Mouse (Mus musculus) brain, adult 2 months (tissue): ENCODE data around the gene Cap1.

Experiments
- DNase-seq: peaks from one replicate; pipeline ENCODE4 v3.0.0; 2011; ENCODE audit warnings: low read depth, low spot score

Cap1 gene

GRCm38 (mm10) chr4:122885768-122886578, at the start of gene Cap1:
Gene Cap1 (minus strand): TSS chr4:122886056.
- peak; percentile 99 for DNase-seq

- no peak for DNase-seq
Observed at GRCm38 (mm10) chr4:122933857-122934256, 48.0 kb upstream of the Cap1 start.

GRCm38 (mm10) chr4:122933051-122933591, 47.3 kb upstream of the Cap1 start:
- no peak for DNase-seq

GRCm38 (mm10) chr4:122932239-122932978, 46.6 kb upstream of the Cap1 start:
- no peak for DNase-seq

GRCm38 (mm10) chr4:122930939-122931590, 45.2 kb upstream of the Cap1 start:
- DNase-seq: no peak

- DNase-seq: no peak
Observed at GRCm38 (mm10) chr4:122923392-122924344, 37.8 kb upstream of the Cap1 start.

- peak; percentile 23 for DNase-seq
Observed at GRCm38 (mm10) chr4:122922841-122923240, 37.0 kb upstream of the Cap1 start.

GRCm38 (mm10) chr4:122915985-122916384, 30.1 kb upstream of the Cap1 start:
- peak; percentile 14 for DNase-seq

GRCm38 (mm10) chr4:122914186-122914585, 28.3 kb upstream of the Cap1 start:
- DNase-seq: peak; percentile 22

GRCm38 (mm10) chr4:122912613-122913012, 26.8 kb upstream of the Cap1 start:
- no peak for DNase-seq

GRCm38 (mm10) chr4:122910577-122910976, 24.7 kb upstream of the Cap1 start:
- peak; percentile 39 for DNase-seq

GRCm38 (mm10) chr4:122909572-122910189, 23.8 kb upstream of the Cap1 start:
- DNase-seq: peak; percentile 77

- no peak for DNase-seq
Observed at GRCm38 (mm10) chr4:122905359-122905758, 19.5 kb upstream of the Cap1 start.

GRCm38 (mm10) chr4:122903709-122904108, 17.9 kb upstream of the Cap1 start:
- no peak for DNase-seq

GRCm38 (mm10) chr4:122902156-122902555, 16.3 kb upstream of the Cap1 start:
- DNase-seq: no peak

- peak; percentile 89 for DNase-seq
Observed at GRCm38 (mm10) chr4:122898313-122898712, 12.5 kb upstream of the Cap1 start.

- no peak for DNase-seq
Observed at GRCm38 (mm10) chr4:122897750-122898149, 11.9 kb upstream of the Cap1 start.

- peak; percentile 75 for DNase-seq
Observed at GRCm38 (mm10) chr4:122892157-122892556, 6.3 kb upstream of the Cap1 start.

GRCm38 (mm10) chr4:122891597-122891996, 5.7 kb upstream of the Cap1 start:
- DNase-seq: peak; percentile 75

- DNase-seq: peak; percentile 98
Observed at GRCm38 (mm10) chr4:122890881-122891481, 5.1 kb upstream of the Cap1 start.
